Mouse (Mus musculus): ENCODE results near the gene Col18a1.

Col18a1 gene

DNA sequence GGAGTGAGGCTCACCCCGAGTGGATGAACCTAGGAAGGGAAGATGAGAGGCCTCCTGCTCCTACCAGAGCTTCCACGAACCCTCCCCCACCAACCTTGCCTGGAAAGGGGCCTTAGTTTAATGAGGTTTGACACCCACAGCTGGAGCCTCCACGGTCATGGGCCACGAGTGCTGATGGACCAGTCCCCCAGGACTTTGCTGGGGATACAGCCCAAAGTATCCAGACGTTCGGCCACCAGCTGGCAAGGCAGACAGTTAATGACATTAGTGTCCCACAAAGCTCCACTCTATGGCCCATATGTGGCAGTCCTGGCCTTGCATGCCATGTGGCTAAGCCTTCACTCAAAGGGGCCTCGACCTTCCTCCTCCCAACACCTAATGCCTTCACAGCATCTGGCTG is 55.5 kb downstream of the Col18a1 start:
- no peak for DNase-seq (ENCODE audit: low spot score in 2 of 2)

DNA sequence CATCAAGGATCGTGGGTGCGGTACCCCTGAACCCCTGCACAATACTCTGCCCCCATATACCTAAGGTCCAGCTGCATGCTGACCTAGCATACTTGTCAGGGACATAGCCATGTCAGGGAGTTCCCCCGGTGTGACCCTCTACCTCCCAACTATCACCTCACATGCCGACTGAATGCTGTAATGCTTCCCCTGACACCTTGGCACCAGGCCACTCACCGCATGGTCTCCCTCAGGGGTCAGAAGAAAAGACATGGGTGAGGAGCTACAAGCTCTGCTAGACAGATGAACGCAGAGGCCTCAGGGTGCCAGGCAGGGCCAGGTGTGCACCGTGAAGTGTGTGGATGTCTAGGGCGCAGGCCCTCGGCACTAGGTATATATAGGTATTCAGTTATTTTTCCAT is 56.3 kb downstream of the Col18a1 start:
- DNase-seq (ENCODE audit: low spot score in 2 of 2): no peak

DNA sequence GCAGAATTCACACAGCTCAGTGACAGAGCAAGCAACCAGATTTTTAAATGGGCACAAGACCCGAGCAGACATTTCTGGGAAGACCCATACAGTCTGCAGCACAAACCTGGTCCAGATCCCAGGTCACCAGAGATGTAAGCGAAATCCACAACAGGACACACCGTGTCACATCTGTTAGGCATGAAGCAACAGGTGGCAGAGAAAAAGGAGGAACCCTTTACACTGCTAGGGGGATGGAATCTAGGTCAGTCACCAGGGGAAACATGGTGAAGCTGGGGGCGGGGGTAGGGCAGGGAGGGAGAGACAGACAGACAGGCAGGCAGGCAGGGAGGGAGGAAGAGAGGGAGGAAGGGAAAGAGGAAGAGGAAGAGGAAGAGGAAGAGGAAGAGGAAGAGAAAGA is 58.2 kb downstream of the Col18a1 start:
- DNase-seq (ENCODE audit: low spot score in 2 of 2): no peak

DNA sequence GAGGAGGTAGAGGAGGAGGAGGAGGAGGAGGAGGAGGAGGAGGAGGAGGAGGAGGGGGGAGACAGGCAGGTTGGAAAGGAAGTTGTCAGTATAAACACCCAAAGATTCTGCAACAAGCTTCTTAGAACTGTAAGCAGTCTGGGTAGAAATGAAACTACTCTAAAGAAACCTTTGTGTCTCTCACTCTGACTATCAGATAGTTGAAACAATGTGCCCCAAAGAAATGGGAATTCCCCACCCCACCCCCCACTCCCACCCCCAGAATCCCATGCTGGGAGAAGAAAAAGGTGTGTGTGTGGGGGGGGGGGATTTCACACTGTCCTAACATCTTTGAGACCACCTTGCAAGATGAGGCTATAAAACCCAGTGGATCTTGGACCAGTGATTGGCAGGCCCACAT is 62.0 kb downstream of the Col18a1 start:
- DNase-seq (ENCODE audit: low spot score in 2 of 2): no peak

DNA sequence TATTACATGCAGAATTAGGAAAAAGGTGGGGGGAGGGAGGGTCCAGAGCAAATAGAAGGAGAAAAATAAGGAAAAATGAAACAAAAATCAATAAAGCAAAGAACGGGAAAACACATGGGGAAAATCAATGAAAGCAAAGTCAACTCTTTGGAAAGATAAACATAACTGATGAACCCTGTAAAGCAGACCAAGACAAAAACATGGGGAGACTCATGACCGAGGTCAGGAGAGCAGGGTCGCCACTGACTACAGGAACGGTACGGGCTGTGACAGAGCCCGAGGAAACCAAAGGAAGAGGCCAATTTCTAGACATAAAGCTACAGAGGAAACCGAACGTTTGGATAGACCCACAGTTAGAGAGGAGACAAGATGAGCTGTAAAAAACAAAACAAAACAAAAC is 62.7 kb downstream of the Col18a1 start:
- DNase-seq (ENCODE audit: low spot score in 2 of 2): no peak

DNA sequence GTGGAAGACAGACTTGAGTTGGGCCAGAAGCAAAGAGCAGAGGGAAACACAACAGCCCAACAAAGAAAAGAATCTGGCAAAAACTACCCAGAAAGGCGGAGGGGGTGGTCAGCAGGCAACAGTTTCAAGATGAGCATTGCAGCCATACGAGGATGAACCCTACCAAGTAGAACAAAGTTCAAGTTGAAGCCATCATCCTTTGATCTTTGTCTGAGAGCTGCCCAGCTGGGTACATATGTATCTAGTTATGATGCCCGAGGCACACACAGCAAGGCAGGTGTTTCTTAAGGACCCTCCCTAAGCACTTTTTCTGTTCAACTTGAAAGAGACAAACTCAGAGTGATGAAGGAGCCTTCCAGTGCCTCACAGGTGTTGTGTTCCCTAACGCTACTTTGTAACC is 66.6 kb downstream of the Col18a1 start:
- DNase-seq (ENCODE audit: low spot score in 2 of 2): no peak

DNA sequence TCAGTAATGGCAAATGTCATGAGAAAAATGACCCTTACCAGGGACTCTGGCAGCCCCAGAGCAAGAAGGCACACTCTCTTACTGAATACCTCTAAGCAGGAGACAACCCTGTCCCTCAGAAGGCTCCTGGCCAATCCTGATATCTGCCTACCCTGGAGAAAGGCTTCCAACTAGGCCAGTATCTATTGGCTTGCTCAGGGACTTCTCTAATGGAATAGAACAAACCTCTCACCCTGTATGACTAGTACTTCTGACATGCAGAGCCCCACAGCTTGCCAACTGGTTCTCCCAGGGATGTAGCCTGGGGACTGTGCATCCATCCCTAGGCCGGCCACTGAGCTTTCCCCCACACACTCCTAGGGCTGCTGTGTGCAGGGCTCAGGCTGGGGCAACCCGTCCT is 67.7 kb downstream of the Col18a1 start:
- DNase-seq (ENCODE audit: low spot score in 2 of 2): no peak

DNA sequence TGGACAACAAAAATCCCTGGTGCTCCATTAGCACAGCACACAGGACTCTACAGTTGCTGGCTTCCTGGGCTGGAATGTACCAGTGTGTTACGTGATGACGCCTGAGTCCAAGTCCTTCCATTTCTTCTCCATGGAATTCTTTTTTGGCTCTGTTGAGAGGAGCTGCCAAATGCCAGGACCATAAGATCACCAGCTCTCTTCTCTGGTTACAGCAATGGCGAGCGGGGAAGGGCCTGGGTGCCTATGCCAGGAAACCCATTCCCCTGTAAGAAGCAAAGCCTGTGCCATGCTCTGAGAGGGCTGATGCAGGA is 68.5 kb downstream of the Col18a1 start:
- DNase-seq (ENCODE audit: low spot score in 2 of 2): no peak

DNA sequence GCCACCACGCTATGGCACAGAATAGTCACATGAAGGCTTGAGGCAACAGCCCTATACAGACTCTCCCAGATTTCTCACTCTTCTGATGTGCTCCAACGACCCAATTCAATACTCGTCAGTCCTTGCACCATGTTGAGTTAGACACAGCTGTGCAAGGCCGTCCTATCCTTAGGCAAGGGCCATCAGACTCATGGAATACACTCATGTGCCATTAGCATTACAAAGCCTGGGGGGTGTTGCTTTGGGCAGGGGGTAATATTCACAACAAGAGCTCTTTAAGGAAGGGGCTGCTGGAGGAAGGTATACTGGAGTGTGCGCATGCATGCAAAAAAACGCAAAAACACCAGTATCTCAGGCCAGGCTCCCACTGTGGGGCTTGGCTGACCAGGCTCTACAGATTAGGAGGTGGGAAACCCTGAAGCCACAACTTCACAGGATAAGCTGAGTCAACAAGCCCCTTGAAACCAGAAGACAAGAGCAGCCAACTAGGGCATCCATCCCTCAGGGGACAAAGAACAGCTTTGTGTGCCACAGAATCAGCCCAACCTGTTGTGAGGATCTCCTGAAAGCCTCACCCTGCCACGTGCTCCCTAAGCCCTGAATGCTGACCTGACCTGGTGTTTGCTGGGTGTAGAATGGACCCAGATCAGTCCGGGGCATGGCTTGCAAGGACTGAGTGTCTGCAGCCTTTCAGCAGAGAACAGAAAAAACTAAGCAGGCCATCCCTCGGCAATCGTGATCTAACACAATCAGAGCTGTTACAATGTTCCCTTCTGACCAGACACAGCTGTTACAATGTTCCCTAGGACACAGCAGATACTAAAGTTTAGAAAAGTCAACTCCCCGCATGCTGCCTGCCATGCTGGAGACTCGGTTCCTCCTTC is 69.1 kb downstream of the Col18a1 start:
- no peak for DNase-seq (ENCODE audit: low spot score in 2 of 2)

DNA sequence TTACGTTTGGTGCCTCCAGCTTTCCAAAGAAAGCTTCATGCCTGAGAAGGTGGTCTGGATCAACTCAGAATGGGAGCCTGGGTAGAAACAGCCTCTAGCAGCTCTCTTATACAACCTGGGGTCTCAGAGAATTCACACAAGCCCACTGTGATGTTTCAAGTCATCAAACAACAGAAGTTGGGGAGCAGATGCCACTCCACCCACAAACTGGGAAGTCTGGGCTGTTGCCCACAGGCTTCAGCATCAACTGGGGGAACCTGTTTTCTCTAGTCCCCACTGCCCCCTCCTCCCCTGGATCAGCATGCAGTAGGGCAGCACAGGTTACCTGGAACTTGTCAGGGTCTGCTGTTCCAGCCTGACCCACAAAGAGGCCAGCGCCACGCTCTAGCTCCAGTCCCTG is 70.7 kb downstream of the Col18a1 start:
- DNase-seq (ENCODE audit: low spot score in 2 of 2): no peak

DNA sequence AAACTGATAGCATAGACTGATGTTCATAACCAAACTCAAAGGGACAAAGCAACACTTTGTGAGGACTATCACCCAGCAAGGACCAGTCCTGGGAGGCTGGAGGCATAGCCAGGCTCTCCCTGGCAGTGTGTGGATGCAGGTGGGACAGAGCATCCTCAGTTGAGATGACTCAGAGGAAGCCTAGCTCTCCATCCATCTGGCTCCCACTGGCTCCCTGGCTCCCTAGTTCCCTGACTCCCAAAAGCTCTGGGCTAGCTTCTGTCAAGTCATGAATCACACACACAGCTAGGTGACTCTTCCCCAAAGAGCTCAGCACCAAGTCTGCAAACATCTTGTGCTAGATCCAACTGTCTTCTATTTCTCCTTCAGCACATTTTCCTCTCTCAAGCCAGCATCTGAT is 72.5 kb downstream of the Col18a1 start:
- DNase-seq (ENCODE audit: low spot score in 2 of 2): peak; percentile 37 to 56

DNA sequence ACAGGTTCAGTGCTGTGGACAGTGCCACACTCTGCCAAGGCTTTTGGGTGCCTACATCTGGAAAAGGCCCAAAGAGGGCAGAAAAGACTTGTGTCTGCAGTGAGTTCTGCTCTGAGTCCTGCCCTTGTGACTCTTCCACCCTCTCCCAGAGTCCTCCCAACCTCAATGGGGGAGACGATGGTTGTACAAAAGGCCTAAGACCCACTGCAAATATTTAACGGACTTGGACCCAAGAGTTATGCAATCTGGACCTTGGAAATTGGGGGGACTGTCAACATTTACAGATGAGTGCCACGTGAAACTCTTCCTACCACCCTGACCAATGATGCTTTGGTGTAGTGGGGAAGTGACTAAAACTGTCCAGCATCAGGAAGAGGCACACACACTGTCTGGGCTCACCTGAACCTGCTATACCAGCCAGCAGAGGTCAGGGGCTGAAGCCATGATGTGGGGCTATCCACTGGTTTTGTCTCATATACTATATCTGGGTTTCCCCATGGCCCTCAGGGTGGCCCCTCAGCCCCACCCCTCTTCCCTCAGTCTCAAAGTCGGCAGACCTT is 74.7 kb downstream of the Col18a1 start:
- DNase-seq (ENCODE audit: low spot score in 2 of 2): no peak

DNA sequence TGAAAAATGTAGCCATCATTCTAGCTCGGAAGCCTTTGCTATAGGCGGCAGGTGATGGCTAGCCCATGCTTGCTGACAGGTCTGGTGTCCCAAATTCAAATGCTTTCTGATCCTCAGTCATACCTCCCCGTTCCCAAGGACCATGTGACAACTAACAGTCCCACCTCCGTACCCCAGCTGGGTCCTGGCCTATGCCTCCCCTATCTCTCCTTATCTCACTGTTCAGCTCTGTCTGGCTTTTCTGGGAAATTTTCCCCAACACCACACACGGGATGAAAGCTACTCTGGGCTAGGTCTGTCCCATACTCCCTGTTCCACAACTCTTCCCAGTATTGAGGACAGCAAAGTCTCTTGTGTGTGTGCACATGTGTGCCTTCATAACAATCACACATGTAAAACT is 76.3 kb downstream of the Col18a1 start:
- no peak for DNase-seq (ENCODE audit: low spot score in 2 of 2)

DNA sequence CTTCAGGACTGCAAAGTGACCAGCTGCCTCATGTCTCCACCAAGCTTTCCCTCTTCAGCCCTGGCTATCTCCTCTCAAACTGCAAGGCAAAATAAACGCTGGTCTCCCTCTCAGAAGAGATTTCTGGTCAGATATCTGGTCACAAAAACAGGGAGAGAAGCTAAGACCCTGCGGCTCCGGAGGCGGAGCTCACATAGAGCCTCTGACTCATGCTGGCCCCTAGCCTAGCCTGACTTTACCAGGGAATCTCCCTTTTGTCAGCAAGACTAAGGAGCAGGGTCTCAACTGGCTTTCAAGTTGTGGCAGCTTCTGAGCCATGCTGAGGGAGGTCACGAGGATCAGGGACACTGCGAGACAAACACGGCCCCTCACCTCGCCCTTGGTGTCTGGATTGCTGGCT is 77.0 kb downstream of the Col18a1 start:
- DNase-seq (ENCODE audit: low spot score in 2 of 2): no peak

DNA sequence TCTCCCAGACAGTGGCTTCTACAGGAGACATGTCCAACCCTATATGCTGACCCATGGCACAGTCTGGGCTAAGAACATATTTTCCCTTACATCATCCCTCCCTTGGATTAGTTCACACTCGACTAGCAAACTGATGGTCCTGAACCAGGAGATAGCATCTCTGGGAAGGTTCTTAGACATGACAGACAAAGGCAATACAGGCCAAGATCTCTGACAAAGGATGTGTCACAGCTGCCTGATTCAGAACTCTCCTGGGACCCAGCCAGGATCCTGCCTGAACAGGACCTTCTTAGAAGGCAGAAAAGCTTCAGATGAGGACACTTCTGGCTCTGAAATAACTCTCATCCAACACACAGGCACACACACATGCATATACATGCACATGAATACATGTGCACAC is 81.8 kb downstream of the Col18a1 start:
- DNase-seq (ENCODE audit: low spot score in 2 of 2): no peak

DNA sequence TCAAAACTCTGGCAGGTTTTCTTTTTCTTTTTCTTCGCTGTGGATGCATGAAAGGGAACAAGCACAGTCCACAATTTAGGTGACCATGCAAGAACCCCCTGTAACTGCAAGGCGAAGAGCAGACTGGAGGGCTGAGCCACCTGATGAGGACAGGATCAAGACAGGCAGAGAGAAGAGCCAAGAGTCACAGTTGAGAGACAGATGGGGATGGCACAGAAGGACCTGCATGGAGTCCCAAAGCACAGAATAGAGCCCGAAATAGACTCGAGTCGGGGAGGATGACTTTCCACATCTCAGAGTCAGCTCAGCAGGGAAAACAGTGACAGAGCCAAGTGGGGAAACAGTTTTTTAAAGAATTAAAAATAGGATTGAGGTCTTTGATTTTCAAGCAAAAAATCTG is 83.4 kb downstream of the Col18a1 start:
- DNase-seq (ENCODE audit: low spot score in 2 of 2): no peak

DNA sequence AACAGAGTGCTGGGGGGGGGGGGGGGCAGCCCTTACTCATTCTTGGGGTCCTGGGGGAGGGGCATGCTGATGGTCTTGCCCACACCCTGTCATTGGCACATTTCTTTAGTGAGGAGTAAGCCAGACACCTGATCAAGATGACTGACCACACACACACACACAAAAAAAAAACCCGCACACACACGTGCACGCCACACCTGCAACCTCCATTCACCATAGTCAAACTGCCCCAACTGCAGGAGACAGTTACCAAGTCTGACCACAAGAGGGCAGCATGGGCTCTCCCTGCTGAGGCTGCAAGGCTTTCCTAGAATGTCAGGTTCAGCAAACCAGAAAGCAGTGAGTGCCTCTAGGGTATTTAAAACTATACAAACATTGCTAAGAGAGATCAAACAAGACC is 83.9 kb downstream of the Col18a1 start:
- DNase-seq (ENCODE audit: low spot score in 2 of 2): peak; percentile 82 to 83

DNA sequence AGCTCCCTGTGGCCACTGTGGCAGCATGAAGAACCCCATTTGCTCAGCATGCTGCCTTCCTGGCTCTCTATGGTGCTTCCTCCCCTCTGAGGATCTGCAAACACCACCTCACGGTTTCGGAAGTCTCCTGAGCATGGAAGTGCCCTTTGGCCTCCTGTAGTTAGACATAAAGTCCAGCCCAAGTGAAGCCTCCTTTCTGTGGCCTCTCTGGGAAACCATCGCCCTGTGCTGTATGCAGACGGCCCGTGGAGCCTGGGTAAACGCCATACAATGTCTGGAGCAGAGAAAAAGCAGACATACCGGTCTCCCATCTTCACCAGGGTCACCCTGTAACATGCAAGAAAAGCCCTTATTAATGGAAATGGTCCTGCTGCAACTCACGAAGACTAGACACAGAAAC is 87.4 kb downstream of the Col18a1 start:
- no peak for DNase-seq (ENCODE audit: low spot score in 2 of 2)

DNA sequence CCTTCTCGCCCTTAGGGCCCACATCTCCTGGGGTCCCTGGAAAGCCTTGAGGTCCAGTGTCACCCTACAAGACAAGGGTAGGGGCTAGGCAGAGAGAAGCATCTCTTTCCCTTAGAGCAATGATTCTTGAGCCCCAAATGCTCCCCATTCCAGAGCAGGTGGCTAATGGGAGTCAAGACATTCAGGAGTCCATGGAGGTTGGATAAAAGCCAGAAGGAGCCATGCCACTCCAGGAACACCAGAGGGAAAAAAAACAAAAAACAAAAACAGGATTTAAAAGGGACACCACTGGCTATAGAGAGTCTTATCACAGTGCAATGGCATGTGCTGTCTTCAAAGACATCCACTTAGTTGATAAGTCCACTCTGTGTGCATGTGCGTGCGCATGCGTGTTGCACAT is 87.9 kb downstream of the Col18a1 start:
- DNase-seq (ENCODE audit: low spot score in 2 of 2): no peak

DNA sequence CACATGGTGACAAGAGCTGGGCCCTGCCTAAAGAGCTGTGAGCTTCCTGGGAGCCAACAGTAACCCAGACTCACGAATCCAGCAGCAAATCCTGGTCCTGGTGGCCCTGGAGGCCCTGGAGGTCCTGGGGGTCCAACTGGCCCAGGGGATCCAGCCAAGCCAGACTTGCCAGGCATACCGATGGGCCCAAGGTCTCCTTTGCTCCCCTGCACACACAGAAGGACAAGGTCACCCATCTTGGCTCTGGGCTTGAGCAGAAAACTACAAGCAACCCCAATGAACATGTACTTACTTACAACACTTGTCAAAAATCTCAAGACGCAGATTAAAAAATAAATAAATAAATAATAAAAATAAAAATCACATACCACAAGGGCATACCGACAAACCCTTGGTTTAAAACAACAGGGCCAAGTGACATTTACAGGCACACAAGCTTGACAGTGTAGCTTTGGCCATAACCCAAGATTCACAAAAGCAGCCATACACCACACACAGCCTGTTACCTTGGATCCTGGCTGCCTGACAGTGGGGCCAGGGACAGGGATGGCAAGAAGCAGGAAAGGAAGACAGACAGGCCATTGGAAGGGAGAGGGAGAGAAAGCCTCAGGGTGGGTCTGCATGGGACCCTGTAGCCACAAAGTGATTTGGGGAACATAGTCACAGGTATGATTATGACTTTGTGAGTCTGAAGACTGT is 91.9 kb downstream of the Col18a1 start:
- DNase-seq (ENCODE audit: low spot score in 2 of 2): no peak

DNA sequence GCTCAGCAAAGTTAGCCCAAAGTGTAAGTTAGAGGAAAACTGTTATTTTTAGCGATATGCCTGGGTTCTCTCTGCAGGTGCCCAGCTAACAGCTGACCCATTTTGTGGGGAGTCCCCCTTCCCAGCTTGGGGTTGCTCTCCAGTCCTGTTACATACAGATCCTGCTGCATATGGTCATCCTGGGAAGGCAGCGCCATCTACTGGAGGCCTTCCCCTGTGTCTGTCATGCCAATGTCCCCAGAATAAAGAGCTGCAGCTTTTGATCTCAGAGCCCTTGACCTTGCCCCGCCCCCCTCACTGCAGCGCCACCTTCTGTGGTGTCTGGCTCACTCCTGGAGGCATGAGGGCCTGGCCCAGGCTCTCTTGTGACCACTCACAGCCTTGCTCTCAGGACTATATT is 96.3 kb downstream of the Col18a1 start:
- DNase-seq (ENCODE audit: low spot score in 2 of 2): peak; percentile 68 to 72

DNA sequence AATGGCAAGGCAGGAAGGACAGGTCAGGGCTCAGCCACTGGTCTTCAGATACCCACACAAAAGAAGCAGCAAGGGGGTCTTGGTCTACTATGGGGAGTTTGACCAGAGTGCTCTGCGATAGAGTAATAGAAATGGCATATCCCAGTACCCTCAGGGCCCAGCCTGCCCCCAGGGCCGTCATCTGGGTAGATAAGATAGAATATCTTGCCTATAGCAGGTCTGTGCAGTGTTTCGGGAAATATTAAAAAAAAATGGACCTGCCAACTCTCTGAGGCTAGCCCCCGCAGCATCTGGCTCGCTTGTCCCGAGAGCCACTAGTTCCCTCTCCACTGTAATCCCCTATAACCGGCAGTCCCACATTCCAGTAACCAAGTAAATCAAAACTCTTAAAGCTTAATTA is 97.9 kb downstream of the Col18a1 start:
- DNase-seq (ENCODE audit: low spot score in 2 of 2): no peak

DNA sequence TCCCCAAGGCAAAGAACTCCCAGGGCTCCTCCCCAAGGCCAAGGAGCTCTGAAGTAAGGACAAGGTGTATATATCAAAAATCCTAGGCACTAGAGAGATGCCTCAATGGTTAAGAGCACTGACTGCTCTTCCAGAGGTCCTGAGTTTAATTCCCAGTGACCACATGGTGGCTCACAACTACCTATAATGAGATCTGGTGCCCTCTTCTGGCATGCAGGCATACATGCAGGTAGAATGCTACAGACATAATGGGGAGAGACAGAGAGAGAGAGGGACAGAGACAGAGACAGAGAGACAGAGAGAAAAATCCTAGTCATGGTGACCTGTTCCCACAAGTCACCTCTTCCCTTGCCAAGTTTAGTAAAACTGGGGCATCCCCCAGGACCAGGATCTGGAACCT is 101.7 kb downstream of the Col18a1 start:
- DNase-seq (ENCODE audit: low spot score in 2 of 2): no peak

Measured in right cerebral cortex, adult 2 months (tissue).